Mouse (Mus musculus): ENCODE results near the gene Rpl38.
A peak's percentile ranks its signal among the peaks of the same experiment; 100 is the strongest.

- TF ChIP-seq EP300 (IDR thresholded peaks at IDR 0.05; ENCODE audit: insufficient read depth, low read depth, low read length) = no peak
- TF ChIP-seq CTCF (IDR thresholded peaks at IDR 0.05) = peak; percentile 10; the same call in 1 of the 2 replicates
These were observed 18.8 kb upstream of the Rpl38 start for GRCm38 (mm10) chr11:114649510-114649909.
